Mouse (Mus musculus) MEL (cell line): ENCODE measurements at regions not wholly inside any gene's neighbourhood (a gene's known extent, or its start where the extent isn't known, plus 50 kb on each side); places are given as distances from the start of the nearest gene placed in this dataset.

Experiments used
- DNase-seq: peaks from one replicate; pipeline ENCODE4 v3.0.0; 2011; ENCODE audit warnings: low read depth, low spot score
- H3K27ac ChIP-seq: 2 replicates; pipeline ENCODE4 v1.5.1; 2012; ENCODE audit warnings: low read depth, mild to moderate bottlenecking, control low read depth, low read length, moderate library complexity; ENCODE audit not compliant: control insufficient read depth
- H3K27me3 ChIP-seq, 2 experiments: fragments of 150-350 bp in 1 of 2; sonication (generic) in 1 of 2; 2 replicates each; pipeline ENCODE4 v1.6.1; 2012; ENCODE audit warnings: low read length in 2 of 2, mild to moderate bottlenecking in 2 of 2, improper control_type of control experiment in 1 of 2, moderate library complexity in 1 of 2; ENCODE audit not compliant: insufficient read depth in 2 of 2, control insufficient read depth in 1 of 2
- H3K36me3 ChIP-seq, 2 experiments: 2 replicates each; pipeline ENCODE4 v1.6.1; 2012 to 2014; ENCODE audit warnings: low read length in 2 of 2, improper control_type of control experiment in 1 of 2, inconsistent platforms in 1 of 2, mild to moderate bottlenecking in 1 of 2; ENCODE audit not compliant: insufficient read depth in 2 of 2, control insufficient read depth in 1 of 2
- H3K4me1 ChIP-seq, 2 experiments: fragments of 150-350 bp in 1 of 2; sonication (generic) in 1 of 2; 2 replicates each; pipeline ENCODE4 v1.6.1; 2012; ENCODE audit warnings: low read length in 2 of 2, improper control_type of control experiment in 1 of 2, mild to moderate bottlenecking in 1 of 2; ENCODE audit not compliant: insufficient read depth in 2 of 2, control insufficient read depth in 1 of 2
- H3K4me3 ChIP-seq, 2 experiments: fragments of 150-350 bp in 1 of 2; sonication (generic) in 1 of 2; 2 replicates each; pipeline ENCODE4 v1.5.1; 2012; ENCODE audit warnings: low read depth in 2 of 2, low read length in 2 of 2, mild to moderate bottlenecking in 2 of 2, moderate library complexity in 2 of 2, control low read depth in 1 of 2, improper control_type of control experiment in 1 of 2; ENCODE audit not compliant: control insufficient read depth in 1 of 2, insufficient read depth in 1 of 2
- H3K79me2 ChIP-seq: 2 replicates; pipeline ENCODE4 v1.6.1; 2012; ENCODE audit warnings: mild to moderate bottlenecking, low read length, moderate library complexity; ENCODE audit not compliant: control insufficient read depth, poor library complexity, insufficient read depth
- H3K9ac ChIP-seq: 2 replicates; pipeline ENCODE4 v1.6.1; 2012; ENCODE audit warnings: low read depth, mild to moderate bottlenecking, control low read depth, low read length, moderate library complexity; ENCODE audit not compliant: control insufficient read depth, poor library complexity, severe bottlenecking
- H3K9me3 ChIP-seq: fragments of 150-350 bp; sonication (generic); replicated peaks from 2 replicates; pipeline ENCODE4 v1.6.1; 2012; ENCODE audit warnings: mild to moderate bottlenecking, low read length, improper control_type of control experiment, moderate library complexity; ENCODE audit not compliant: insufficient read depth
- CTCF ChIP-seq, 3 experiments: IDR thresholded peaks in 2 of 3; conservative IDR thresholded peaks in 1 of 3; 2 replicates each; pipeline ENCODE4 v1.5.1; 2011 to 2012; ENCODE audit warnings: low read length in 3 of 3, low read depth in 2 of 3, mild to moderate bottlenecking in 2 of 3, improper control_type of control experiment in 1 of 3, inconsistent platforms in 1 of 3, mixed read lengths in 1 of 3, moderate library complexity in 1 of 3; ENCODE audit not compliant: control insufficient read depth in 1 of 3, insufficient read depth in 1 of 3, poor library complexity in 1 of 3, severe bottlenecking in 1 of 3
- GABPA ChIP-seq: IDR thresholded peaks from 2 replicates; pipeline ENCODE4 v1.6.1; 2012; ENCODE audit warnings: low read depth, mild to moderate bottlenecking, inconsistent platforms, low read length, improper control_type of control experiment, moderate library complexity
- MAX ChIP-seq: IDR thresholded peaks from 2 replicates; pipeline ENCODE4 v1.6.1; 2011; ENCODE audit warnings: low read length, improper control_type of control experiment
- MEF2A ChIP-seq: IDR thresholded peaks from 2 replicates; pipeline ENCODE4 v1.6.1; 2014; ENCODE audit warnings: low read depth, mild to moderate bottlenecking, inconsistent platforms, low read length, improper control_type of control experiment; ENCODE audit not compliant: poor library complexity, insufficient replicate concordance, severe bottlenecking; ENCODE audit errors: extremely low read depth
- NELFE ChIP-seq: IDR thresholded peaks from 2 replicates; pipeline ENCODE4 v1.6.1; 2011; ENCODE audit warnings: low read depth, low read length, improper control_type of control experiment
- NRF1 ChIP-seq: IDR thresholded peaks from 2 replicates; pipeline ENCODE4 v1.6.1; 2014; ENCODE audit warnings: low read depth, mild to moderate bottlenecking, inconsistent platforms, low read length, improper control_type of control experiment, moderate library complexity; ENCODE audit not compliant: poor library complexity, insufficient read depth, severe bottlenecking
- POLR2AphosphoS2 ChIP-seq: IDR thresholded peaks from 2 replicates; pipeline ENCODE4 v1.6.1; 2011; ENCODE audit warnings: low read length, improper control_type of control experiment
- RCOR1 ChIP-seq: IDR thresholded peaks from 2 replicates; pipeline ENCODE4 v1.6.1; 2012; ENCODE audit warnings: low read depth, mild to moderate bottlenecking, inconsistent platforms, low read length, improper control_type of control experiment
- SIN3A ChIP-seq: IDR thresholded peaks from 2 replicates; pipeline ENCODE4 v1.6.1; 2012; ENCODE audit warnings: low read length, improper control_type of control experiment, inconsistent platforms
- TAL1 ChIP-seq: IDR thresholded peaks from 2 replicates; pipeline ENCODE4 v1.6.1; 2012; ENCODE audit warnings: mild to moderate bottlenecking, inconsistent platforms, low read length, moderate library complexity, mixed read lengths
- ZNF384 ChIP-seq: IDR thresholded peaks from 2 replicates; pipeline ENCODE4 v1.6.1; 2012; ENCODE audit warnings: low read depth, mild to moderate bottlenecking, inconsistent platforms, low read length, improper control_type of control experiment

- H3K9me3 ChIP-seq: no peaks in the 10 kb centered on the region
- H3K4me3 ChIP-seq: no peak overlapping the region
- DNase-seq: no peak
- no peaks in the 10 kb centered on the region for H3K79me2 ChIP-seq
- no peak overlapping the region for H3K27ac ChIP-seq
- H3K4me1 ChIP-seq: peaks cover 0 to 2% of the 10 kb centered on the region in 2 experiments; a peak in 1 of 4 replicates
- no peaks in the 10 kb centered on the region; a peak in 1 of 4 replicates for H3K27me3 ChIP-seq
- no peak for TF ChIP-seq ZNF384
- TF ChIP-seq TAL1: no peak
- H3K36me3 ChIP-seq: no peaks in the 10 kb centered on the region
- H3K9ac ChIP-seq: no peak overlapping the region
These were observed 270.1 kb downstream of the 1500009L16Rik start for GRCm38 (mm10) chr10:83992577-83993305.

GRCm38 (mm10) chr10:83995026-83995600 lies 272.4 kb downstream of the 1500009L16Rik start:
- TF ChIP-seq GABPA (no peak), POLR2AphosphoS2 (no peak), MAX (no peak), SIN3A (no peak), NELFE (no peak), MEF2A (no peak)
- no peak for DNase-seq
- H3K36me3 ChIP-seq: no peaks in the 10 kb centered on the region; a peak in 1 of 4 replicates
- H3K27ac ChIP-seq: no peak overlapping the region
- no peaks in the 10 kb centered on the region; a peak in 1 of 4 replicates for H3K27me3 ChIP-seq
- no peaks in the 10 kb centered on the region for H3K79me2 ChIP-seq
- no peak overlapping the region for H3K4me3 ChIP-seq
- no peak overlapping the region for H3K9ac ChIP-seq
- H3K4me1 ChIP-seq: peaks cover 0 to 5% of the 10 kb centered on the region in 2 experiments; a peak in 1 of 4 replicates
- H3K9me3 ChIP-seq: no peaks in the 10 kb centered on the region

DNA sequence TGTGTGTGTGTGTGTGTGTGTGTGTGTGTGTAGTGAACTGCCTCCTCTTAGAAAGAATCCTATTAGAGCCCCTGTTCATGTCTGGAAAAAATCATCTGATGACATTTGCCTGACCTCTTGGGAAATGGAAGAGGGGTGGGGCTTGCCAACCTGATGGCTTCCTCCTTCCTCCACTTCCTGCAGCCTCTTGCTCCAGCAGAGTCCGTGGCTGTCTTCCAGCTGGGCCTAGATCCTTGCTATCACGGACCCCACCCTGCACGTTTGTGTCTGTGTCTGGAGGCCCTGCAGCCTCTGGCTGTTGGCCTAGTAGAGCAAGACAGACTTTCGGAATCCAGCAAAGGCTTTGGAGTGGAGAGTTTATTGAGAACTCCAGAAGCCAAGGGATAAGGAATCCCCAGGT lies 273.2 kb downstream of the 1500009L16Rik start:
- Histone ChIP-seq H3K79me2 (no peaks in the 10 kb centered on the region), H3K27ac (no peak overlapping the region), H3K4me1 (peaks cover 0 to 5% of the 10 kb centered on the region in 2 experiments; a peak in 1 of 4 replicates), H3K4me3 (no peak overlapping the region), H3K9me3 (no peaks in the 10 kb centered on the region), H3K36me3 (no peaks in the 10 kb centered on the region; a peak in 1 of 4 replicates), H3K27me3 (no peaks in the 10 kb centered on the region; a peak in 1 of 4 replicates), H3K9ac (no peak overlapping the region)
- TF ChIP-seq RCOR1 (no peak), CTCF (IDR thresholded peaks at IDR 0.05 in 2 of 3, conservative IDR thresholded peaks at IDR 0.05 in 1 of 3; ENCODE audit: control insufficient read depth in 1 of 3, insufficient read depth in 1 of 3, low read depth in 2 of 3, low read length in 3 of 3, poor library complexity in 1 of 3, severe bottlenecking in 1 of 3) (no peak), NRF1 (no peak), NELFE (no peak)
- DNase-seq: peak; percentile 9
